Mouse (Mus musculus) hematopoietic stem cell, adult 5-6 weeks (primary cell): ENCODE measurements around the gene Rpl23a. TPM values are rescaled to one million over a fixed set of nuclear protein-coding genes. Genes with fewer than 3 reads are reported as not detected.

Experiments used
- ATAC-seq, 2 experiments: fragments of 125-278 bp in 1 of 2; replicated peaks in 1 of 2; 2 replicates each; pipeline ENCODE4 v1.8.0; 2016 to 2017; ENCODE audit warnings: inconsistent platforms in 2 of 2, mild to moderate bottlenecking in 2 of 2, moderate number of reproducible peaks in 2 of 2, low read depth in 1 of 2, moderate TSS enrichment in 1 of 2; ENCODE audit not compliant: low FRiP score in 2 of 2, poor library complexity in 2 of 2, severe bottlenecking in 2 of 2, insufficient read depth in 1 of 2, low TSS enrichment in 1 of 2
- total RNA-seq: library from RNA; stranded (forward); fragments of 172-1452, 232-1000 nt; gene quantifications from 2 replicates; pipeline ENCODE4 v1.2.3, GENCODE M21; 2017

The Rpl23a gene
- total RNA-seq, 1 experiment from 2014 or later: 3,769 TPM

DNA sequence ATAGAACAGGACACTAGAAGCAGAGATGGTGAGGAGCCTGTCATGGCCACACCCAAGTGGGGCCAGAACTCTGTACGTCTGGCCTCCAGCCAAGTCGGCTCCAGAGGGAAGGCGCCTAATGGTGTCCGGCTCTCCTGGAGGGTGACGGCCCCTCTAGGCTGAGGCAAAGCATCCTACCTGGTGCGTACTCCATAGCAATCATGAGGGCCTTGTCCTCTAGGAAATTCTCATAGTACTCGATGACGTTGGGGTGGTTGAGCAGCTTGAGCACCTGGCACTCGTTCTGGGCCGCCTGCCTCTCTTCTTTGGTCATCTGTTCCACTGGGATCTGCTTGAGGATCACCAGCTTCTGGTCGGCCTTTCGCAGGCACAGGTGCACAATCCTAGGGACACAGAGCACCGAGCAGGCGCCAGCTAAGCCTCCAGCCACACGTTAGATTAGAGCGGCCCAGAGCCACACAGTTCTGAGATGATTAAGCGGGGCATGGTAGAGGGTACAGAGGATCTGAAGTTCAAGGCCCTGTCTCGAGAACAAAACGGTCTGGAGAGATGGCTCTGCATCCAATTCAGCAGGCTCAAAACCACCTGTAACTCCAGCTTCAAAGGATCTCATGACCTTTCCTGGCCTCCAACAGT, 10.5 kb downstream of the Rpl23a start:
- no peak for ATAC-seq

- no peak for ATAC-seq
Measured at GRCm38 (mm10) chr11:78172034-78172747, 11.2 kb downstream of the Rpl23a start.

DNA sequence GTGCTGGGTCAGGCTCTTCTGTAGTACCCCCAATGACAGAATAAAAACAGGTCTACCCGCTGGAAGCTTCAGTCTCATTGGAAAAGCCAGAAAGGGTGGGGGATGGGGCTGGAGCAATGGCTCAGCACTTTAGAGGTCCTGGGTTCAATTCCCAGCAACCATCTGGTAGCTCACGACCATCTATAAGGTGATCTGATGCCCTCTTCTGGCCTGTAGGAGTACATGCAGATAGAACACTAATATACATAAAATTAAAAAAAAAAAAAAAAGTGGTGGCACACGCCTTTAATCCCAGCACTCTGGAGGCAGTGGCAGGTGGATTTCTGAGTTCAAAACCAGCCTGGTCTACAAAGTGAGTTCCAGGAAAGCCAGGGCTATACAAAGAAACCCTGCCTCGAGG, 12.1 kb downstream of the Rpl23a start:
- ATAC-seq: no peak

GRCm38 (mm10) chr11:78170306-78170705, 13.1 kb downstream of the Rpl23a start:
- no peak for ATAC-seq

DNA sequence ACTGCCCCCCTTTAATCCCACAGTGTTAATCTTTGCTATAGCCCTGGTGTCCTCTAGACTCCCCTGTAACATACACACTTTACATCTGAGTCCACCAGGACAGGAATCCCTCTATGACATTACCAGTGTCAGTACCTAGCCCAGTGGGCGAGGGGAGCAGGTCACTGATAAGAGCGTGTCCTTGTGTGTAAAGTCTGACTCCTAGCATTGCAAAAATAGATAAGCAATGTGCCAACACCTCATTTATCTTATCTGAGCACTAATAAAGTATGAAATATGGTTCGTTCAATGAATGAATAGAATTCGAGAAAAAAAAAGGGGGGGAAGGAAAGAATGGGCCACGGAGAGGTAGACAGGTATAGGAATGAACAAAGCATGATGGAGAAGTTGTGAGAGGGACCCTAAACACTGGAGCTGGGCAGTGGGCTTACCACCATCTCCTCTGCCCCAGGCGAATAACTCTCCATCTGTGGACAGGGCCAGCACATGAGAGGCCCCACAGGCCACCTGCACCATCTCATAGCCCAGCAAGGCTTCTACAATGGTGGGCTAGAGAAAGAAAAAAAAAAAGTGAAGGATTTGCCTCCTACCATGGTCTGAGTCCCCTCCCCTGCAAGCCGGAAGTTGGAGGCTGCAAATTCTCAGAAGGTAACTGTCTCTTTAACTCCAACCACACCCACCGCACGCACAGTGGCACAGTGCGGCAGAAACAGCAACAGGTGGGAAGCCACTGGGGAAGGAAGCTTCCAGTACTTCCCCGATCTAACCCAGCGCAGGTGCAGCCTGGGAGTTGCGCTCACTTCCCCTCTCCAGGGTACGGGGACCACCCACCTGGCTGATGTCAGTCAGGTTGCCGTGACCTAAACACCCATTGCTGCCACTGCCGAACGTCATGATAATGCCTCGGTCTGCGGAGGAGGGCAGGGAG, 14.6 kb downstream of the Rpl23a start:
- peak; percentile 28 to 54; a peak in 3 of 4 replicates for ATAC-seq

GRCm38 (mm10) chr11:78167257-78167959, 16.0 kb downstream of the Rpl23a start:
- ATAC-seq: no peak

- no peak for ATAC-seq
Measured at GRCm38 (mm10) chr11:78166640-78167039, 16.7 kb downstream of the Rpl23a start.

DNA sequence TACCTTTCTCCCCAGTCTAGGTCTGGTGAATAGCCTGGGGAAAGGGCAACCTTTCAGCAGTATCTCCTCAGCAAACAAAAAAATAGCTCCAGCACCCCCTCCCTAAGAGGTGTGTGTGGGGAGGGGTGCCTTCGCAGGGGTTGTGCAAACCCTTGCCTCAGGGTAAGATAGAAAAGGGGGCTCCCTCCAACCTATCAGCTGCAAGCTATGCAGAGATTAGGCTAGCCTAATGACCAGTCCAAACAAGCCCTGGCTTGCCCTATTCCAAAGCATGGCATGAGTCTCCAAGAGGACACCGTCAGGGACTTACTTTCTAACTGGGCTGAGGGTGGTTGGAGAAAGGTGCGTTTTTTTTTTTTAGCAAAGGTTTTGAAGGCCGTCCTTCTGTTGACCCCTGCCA, 17.2 kb downstream of the Rpl23a start:
- no peak for ATAC-seq

GRCm38 (mm10) chr11:78165761-78166109, 17.6 kb downstream of the Rpl23a start:
- ATAC-seq: peak; percentile 16 to 19; a peak in 2 of 4 replicates

- ATAC-seq: peak; percentile 47 to 59
Measured at GRCm38 (mm10) chr11:78164924-78165760, 18.2 kb downstream of the Rpl23a start, which contains the start of gene Traf4. Gene Traf4 (minus strand): TSS chr11:78165589.

GRCm38 (mm10) chr11:78164604-78164923, 18.8 kb downstream of the Rpl23a start:
- no peak for ATAC-seq

GRCm38 (mm10) chr11:78163681-78164603, 19.4 kb downstream of the Rpl23a start:
- ATAC-seq: no peak

DNA sequence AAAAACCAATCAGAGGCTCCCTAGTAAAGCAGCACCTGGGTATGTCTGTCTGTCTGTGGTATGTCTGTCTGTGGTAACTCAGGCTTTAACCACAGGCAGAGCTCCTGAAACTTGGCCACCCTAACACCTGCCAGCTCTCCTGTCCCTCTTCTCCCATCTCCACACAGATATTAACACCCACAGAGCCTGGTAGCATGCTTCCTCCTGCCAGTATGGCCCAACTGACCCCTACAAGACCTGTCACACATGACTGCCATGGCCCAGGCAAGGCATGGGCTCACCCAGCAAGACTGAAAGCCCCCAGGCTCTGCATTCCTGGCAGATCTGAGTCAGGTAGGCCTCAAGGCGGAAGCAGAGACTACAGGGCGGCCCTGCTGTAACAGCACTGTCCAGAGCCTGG, 20.3 kb downstream of the Rpl23a start:
- no peak for ATAC-seq

GRCm38 (mm10) chr11:78162504-78162903, 20.9 kb downstream of the Rpl23a start:
- ATAC-seq: no peak

GRCm38 (mm10) chr11:78161968-78162367, 21.4 kb downstream of the Rpl23a start:
- ATAC-seq: no peak

DNA sequence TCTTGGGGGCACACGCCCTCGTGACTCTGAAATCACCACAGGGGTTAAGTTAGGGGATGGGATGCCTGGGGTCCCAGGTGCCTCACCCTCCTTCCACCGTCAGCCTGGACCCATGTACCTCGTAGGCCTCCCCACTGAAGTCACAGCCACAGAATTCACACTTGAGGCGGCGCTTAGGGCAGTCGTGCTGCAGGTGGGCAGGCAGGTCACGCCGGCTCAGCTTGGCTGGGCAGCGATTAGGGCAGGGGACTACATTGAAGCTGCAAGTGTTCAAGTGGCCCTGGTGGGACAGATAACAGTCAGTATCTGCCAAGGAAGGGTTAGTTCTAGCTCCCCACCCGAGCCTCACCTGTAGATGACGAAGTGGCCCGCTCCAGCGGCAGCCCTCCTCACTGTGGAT, 22.2 kb downstream of the Rpl23a start:
- ATAC-seq: no peak
